26 mouse cellular contexts compared by ENCODE assay signal in the genomic region with DNA sequence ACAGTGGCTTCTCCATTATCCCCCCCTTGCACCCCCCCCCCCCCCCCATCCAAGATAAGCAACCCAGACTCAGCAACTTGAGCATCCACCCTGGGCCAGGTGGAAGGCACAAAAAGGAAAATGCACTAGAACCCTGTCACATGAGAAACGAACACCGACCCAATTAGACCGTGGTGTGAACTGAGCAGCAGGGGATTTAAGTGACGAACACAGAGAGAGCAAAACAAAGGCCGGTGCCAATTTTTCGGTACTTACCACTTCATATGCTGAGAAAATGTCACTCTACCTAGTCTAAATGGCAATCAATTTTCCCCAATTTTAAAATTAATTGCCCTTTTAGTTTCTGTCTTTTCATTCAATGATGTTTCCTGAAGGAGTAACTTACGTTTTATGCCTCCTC. TPM values are rescaled to one million over a fixed set of nuclear protein-coding genes. Genes with fewer than 3 reads are reported as not detected.
DNase-seq lines count a peak whose midpoint lies in the region; ATAC-seq and TF ChIP-seq lines count a peak whose summit lies in the region.
"Had no signal": no experiment of that assay in that cellular context is flagged by ENCODE, and none has a peak within 500 bp of the region (broad histone marks: within the 10 kb centered on the region; RNA-seq: fewer than 3 reads in every experiment).

No protein-coding gene starts in this region.

- WGBS in forebrain, embryonic 14.5 days = 20% methylated on average over 7 of the region's 7 CpGs
- 64% methylated on average over 7 of the region's 7 CpGs for whole genome bisulfite sequencing in forebrain, embryonic 10.5 days
- 30% methylated on average over 7 of the region's 7 CpGs for WGBS in forebrain, postnatal 0 days
- WGBS in forebrain, embryonic 12.5 days = 27% methylated on average over 7 of the region's 7 CpGs
- 51% methylated on average over 7 of the region's 7 CpGs for WGBS in limb, embryonic 13.5 days
- 64% methylated on average over 7 of the region's 7 CpGs for WGBS in limb, embryonic 10.5 days

- H3K9me3 ChIP-seq in forebrain, embryonic 14.5 days (replicated peaks; ENCODE audit: control insufficient read depth, low read length) = no peaks in the 10 kb centered on the region
- H3K9me3 ChIP-seq in forebrain, embryonic 10.5 days = no peaks in the 10 kb centered on the region
- H3K9me3 ChIP-seq in forebrain, postnatal 0 days (ENCODE audit: low read length) = no peaks in the 10 kb centered on the region
- H3K9me3 ChIP-seq in forebrain, embryonic 12.5 days = no peaks in the 10 kb centered on the region
- no peaks in the 10 kb centered on the region for H3K9me3 ChIP-seq in limb, embryonic 13.5 days
- H3K9me3 ChIP-seq in limb, embryonic 10.5 days (replicated peaks) = no peaks in the 10 kb centered on the region
- H3K9me3 ChIP-seq: embryonic facial prominence, embryonic 13.5 days; embryonic facial prominence, embryonic 15.5 days; forebrain, embryonic 13.5 days; G1E had no signal

- no peaks in the 10 kb centered on the region for H3K36me3 ChIP-seq in forebrain, embryonic 14.5 days (ENCODE audit: control insufficient read depth, insufficient read depth, low read length)
- H3K36me3 ChIP-seq in forebrain, embryonic 10.5 days (replicated peaks) = no peaks in the 10 kb centered on the region
- H3K36me3 ChIP-seq in forebrain, postnatal 0 days (ENCODE audit: insufficient read depth) = no peaks in the 10 kb centered on the region
- H3K36me3 ChIP-seq in forebrain, embryonic 12.5 days (replicated peaks) = no peaks in the 10 kb centered on the region
- no peaks in the 10 kb centered on the region for H3K36me3 ChIP-seq in limb, embryonic 13.5 days
- no peaks in the 10 kb centered on the region for H3K36me3 ChIP-seq in limb, embryonic 10.5 days
- H3K36me3 ChIP-seq: embryonic facial prominence, embryonic 13.5 days; embryonic facial prominence, embryonic 15.5 days; G1E had no signal

- H3K4me2 ChIP-seq in forebrain, embryonic 14.5 days (ENCODE audit: low read length) = no peak overlapping the region
- no peak overlapping the region for H3K4me2 ChIP-seq in forebrain, postnatal 0 days (ENCODE audit: low read depth)
- H3K4me2 ChIP-seq in forebrain, embryonic 12.5 days = no peak overlapping the region
- peak overlapping the region; percentile 52; the same call in 1 of the 2 replicates for H3K4me2 ChIP-seq in limb, embryonic 13.5 days (replicated peaks)
- H3K4me2 ChIP-seq: embryonic facial prominence, embryonic 13.5 days; embryonic facial prominence, embryonic 15.5 days; forebrain, embryonic 13.5 days had no signal

- no peak for TF ChIP-seq CTCF in forebrain, postnatal 0 days (IDR thresholded peaks at IDR 0.05; ENCODE audit: low read depth)

- no peak; the same call in 1 of the 2 replicates for ATAC-seq in forebrain, embryonic 14.5 days
- no peak for ATAC-seq in forebrain, postnatal 0 days
- no peak for ATAC-seq in forebrain, embryonic 12.5 days (ENCODE audit: low FRiP score)
- ATAC-seq in limb, embryonic 13.5 days (ENCODE audit: low FRiP score, low read depth) = no peak
- ATAC-seq: CD4-positive, CD25-positive, alpha-beta regulatory T cell, adult 4 months; forebrain, embryonic 13.5 days had no signal

- no peaks in the 10 kb centered on the region for H3K27me3 ChIP-seq in forebrain, embryonic 14.5 days (replicated peaks; ENCODE audit: control insufficient read depth, insufficient read depth, low read length)
- H3K27me3 ChIP-seq in forebrain, embryonic 10.5 days (ENCODE audit: poor library complexity, severe bottlenecking) = no peaks in the 10 kb centered on the region
- H3K27me3 ChIP-seq in forebrain, postnatal 0 days (ENCODE audit: insufficient read depth, low read length) = no peaks in the 10 kb centered on the region
- no peaks in the 10 kb centered on the region for H3K27me3 ChIP-seq in forebrain, embryonic 12.5 days
- no peaks in the 10 kb centered on the region for H3K27me3 ChIP-seq in limb, embryonic 13.5 days
- no peaks in the 10 kb centered on the region for H3K27me3 ChIP-seq in limb, embryonic 10.5 days (ENCODE audit: low read depth, poor library complexity, severe bottlenecking)
- H3K27me3 ChIP-seq: CH12.LX; embryonic facial prominence, embryonic 13.5 days; embryonic facial prominence, embryonic 15.5 days; forebrain, embryonic 13.5 days had no signal

- no peak overlapping the region for H3K4me3 ChIP-seq in forebrain, embryonic 14.5 days (ENCODE audit: low read depth, low read length)
- H3K4me3 ChIP-seq in forebrain, embryonic 10.5 days = no peak overlapping the region
- H3K4me3 ChIP-seq in forebrain, postnatal 0 days (ENCODE audit: low read depth, low read length) = no peak overlapping the region
- no peak overlapping the region for H3K4me3 ChIP-seq in forebrain, embryonic 12.5 days (replicated peaks)
- H3K4me3 ChIP-seq in limb, embryonic 13.5 days = no peak overlapping the region
- H3K4me3 ChIP-seq in limb, embryonic 10.5 days = no peak overlapping the region
- H3K4me3 ChIP-seq: embryonic facial prominence, embryonic 13.5 days; embryonic facial prominence, embryonic 15.5 days; erythroblast, embryonic 14.5 days; forebrain, embryonic 13.5 days had no signal

- no peak overlapping the region for H3K27ac ChIP-seq in forebrain, embryonic 14.5 days (ENCODE audit: low read depth, low read length)
- no peak overlapping the region for H3K27ac ChIP-seq in forebrain, embryonic 10.5 days
- no peak overlapping the region for H3K27ac ChIP-seq in forebrain, postnatal 0 days (ENCODE audit: low read depth, low read length)
- no peak overlapping the region for H3K27ac ChIP-seq in forebrain, embryonic 12.5 days
- no peak overlapping the region for H3K27ac ChIP-seq in limb, embryonic 13.5 days
- H3K27ac ChIP-seq in limb, embryonic 10.5 days = no peak overlapping the region
- H3K27ac ChIP-seq: embryonic facial prominence, embryonic 13.5 days; embryonic facial prominence, embryonic 15.5 days had no signal

- DNase-seq in forebrain, embryonic 14.5 days (ENCODE audit: low spot score) = peak; percentile 67
- DNase-seq in forebrain, embryonic 10.5 days (ENCODE audit: extremely low spot score, low spot score) = no peak
- peak; percentile 24 for DNase-seq in forebrain, postnatal 0 days
- DNase-seq in limb, embryonic 10.5 days (ENCODE audit: low spot score) = no peak
- peak; percentile 11 for DNase-seq in MN1 (ENCODE audit: low spot score)
- DNase-seq in cerebellum, adult 18-20 months = no peak
- DNase-seq: adrenal gland, adult 2 months; adrenal gland, postnatal 10 days; adrenal gland, postnatal 25 days; B cell, adult 2 months; cerebellum, adult 11-12 months; cerebellum, adult 8-10 months; cerebellum, adult 9-11 months; cerebellum, postnatal 14 days; cerebellum, postnatal 36 days; embryo, embryonic 11 days had no signal

- no peak overlapping the region for H3K9ac ChIP-seq in forebrain, embryonic 14.5 days (ENCODE audit: low read length)
- H3K9ac ChIP-seq in forebrain, postnatal 0 days = no peak overlapping the region
- H3K9ac ChIP-seq in forebrain, embryonic 12.5 days = no peak overlapping the region
- no peak overlapping the region for H3K9ac ChIP-seq in limb, embryonic 13.5 days
- H3K9ac ChIP-seq: embryonic facial prominence, embryonic 13.5 days; embryonic facial prominence, embryonic 15.5 days; forebrain, embryonic 13.5 days had no signal

- peaks cover 13% of the 10 kb centered on the region for H3K4me1 ChIP-seq in forebrain, embryonic 14.5 days (ENCODE audit: control insufficient read depth, insufficient read depth, low read length)
- peaks cover 31% of the 10 kb centered on the region for H3K4me1 ChIP-seq in forebrain, embryonic 10.5 days
- peaks cover 3% of the 10 kb centered on the region; the same call in 1 of the 2 replicates for H3K4me1 ChIP-seq in forebrain, postnatal 0 days (ENCODE audit: insufficient read depth)
- H3K4me1 ChIP-seq in forebrain, embryonic 12.5 days = peaks cover 22% of the 10 kb centered on the region
- H3K4me1 ChIP-seq in limb, embryonic 13.5 days = peaks cover 21% of the 10 kb centered on the region
- peaks cover 31% of the 10 kb centered on the region for H3K4me1 ChIP-seq in limb, embryonic 10.5 days

RNA-seq across cellular contexts. Expression of gene Acadl, which starts 35.2 kb away (rescaled TPM):
- polyA plus RNA-seq in forebrain, embryonic 14.5 days (2014; fragmentation: Nextera tagmentation; extraction: Ambion mirVana) = 34.7 and 36.2 TPM in 2 replicates
- 40.2 and 40.8 TPM in 2 replicates for polyA plus RNA-seq in forebrain, embryonic 10.5 days (2016; fragmentation: Nextera tagmentation; extraction: Ambion mirVana)
- 8.6 and 9.8 TPM in 2 replicates for total RNA-seq in forebrain, postnatal 0 days (2014; rRNA removed)
- polyA plus RNA-seq in forebrain, postnatal 0 days (2015; fragmentation: Nextera tagmentation; extraction: Ambion mirVana) = 44.9 and 57.3 TPM in 2 replicates
- 42.5 and 44.7 TPM in 2 replicates for polyA plus RNA-seq in forebrain, embryonic 12.5 days (2016; fragmentation: Nextera tagmentation; extraction: Ambion mirVana)
- polyA plus RNA-seq in limb, embryonic 13.5 days (2015; fragmentation: Nextera tagmentation; extraction: Ambion mirVana) = 75.8 and 83.4 TPM in 2 replicates
- polyA plus RNA-seq in limb, embryonic 10.5 days (2016; fragmentation: Nextera tagmentation; extraction: Ambion mirVana) = 33.2 and 42.9 TPM in 2 replicates

RNA-seq across cellular contexts. Expression of gene Myl1, which starts 46.9 kb away (rescaled TPM):
- 0.34 TPM in 1 of 2 replicates, not detected in the other for polyA plus RNA-seq in forebrain, embryonic 14.5 days (2014; fragmentation: Nextera tagmentation; extraction: Ambion mirVana)
- 0.14 and 0.43 TPM in 2 replicates for polyA plus RNA-seq in forebrain, embryonic 10.5 days (2016; fragmentation: Nextera tagmentation; extraction: Ambion mirVana)
- total RNA-seq in forebrain, postnatal 0 days (2014; rRNA removed) = 3.0 TPM in 1 of 2 replicates, not detected in the other
- polyA plus RNA-seq in forebrain, postnatal 0 days (2015; fragmentation: Nextera tagmentation; extraction: Ambion mirVana) = 0.33 and 0.38 TPM in 2 replicates
- 0.37 and 2.7 TPM in 2 replicates for polyA plus RNA-seq in forebrain, embryonic 12.5 days (2016; fragmentation: Nextera tagmentation; extraction: Ambion mirVana)
- polyA plus RNA-seq in limb, embryonic 13.5 days (2015; fragmentation: Nextera tagmentation; extraction: Ambion mirVana) = 383 and 390 TPM in 2 replicates
- polyA plus RNA-seq in limb, embryonic 10.5 days (2016; fragmentation: Nextera tagmentation; extraction: Ambion mirVana) = 0.74 and 5.4 TPM in 2 replicates
- total RNA-seq: CH12.LX; common myeloid progenitor, adult 5-6 weeks had no signal
- polyA plus RNA-seq: CD4-positive, CD25-positive, alpha-beta regulatory T cell, adult 4 months; erythroblast, embryonic 14.5 days; G1E had no signal

Comparison
In these comparisons a context has a peak if more than half of its experiments do, and no peak if none do; other contexts are left out.
1. DNase-seq: peak in forebrain, embryonic 14.5 days (single experiment), forebrain, postnatal 0 days (single experiment) and MN1 (single experiment); none in forebrain, embryonic 10.5 days (single experiment), limb, embryonic 10.5 days (single experiment) and cerebellum, adult 18-20 months (0 of 2).
2. RNA of gene Myl1, which starts 46.9 kb away (polyA plus RNA-seq): 383 to 390 TPM in limb, embryonic 13.5 days; 0.74 to 5.4 TPM in limb, embryonic 10.5 days, 0.37 to 2.7 TPM in forebrain, embryonic 12.5 days, 0.34 TPM in forebrain, embryonic 14.5 days, 0.33 to 0.38 TPM in forebrain, postnatal 0 days and 0.14 to 0.43 TPM in forebrain, embryonic 10.5 days; every median in the first group is over 10 times any median in the second.